Mouse (Mus musculus): ENCODE measurements around the gene Kat7. TPM values are rescaled to one million over a fixed set of nuclear protein-coding genes. Genes with fewer than 3 reads are reported as not detected.

Kat7 gene
- total and polyA plus RNA-seq, 3 experiments: 19.8 to 28.6 (median 25.9) TPM

DNA sequence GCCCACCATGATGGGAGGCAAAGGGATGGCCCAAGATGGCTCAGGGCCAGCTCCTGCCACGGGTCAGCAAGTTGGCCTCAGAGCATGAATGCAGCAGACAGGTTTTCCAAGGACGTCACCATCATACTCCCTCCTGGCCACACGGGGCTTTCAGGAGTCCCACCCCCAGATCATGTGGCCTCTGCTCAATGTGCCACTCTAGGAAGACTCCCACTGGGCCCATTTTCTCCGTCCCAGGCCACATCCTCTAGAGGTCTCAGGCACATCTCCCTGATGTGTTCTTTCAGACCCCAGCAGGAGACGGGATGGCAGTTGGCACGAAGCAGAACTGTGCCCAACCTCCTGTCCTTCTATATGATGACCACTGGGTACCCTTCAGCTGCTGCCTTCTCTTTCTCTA, 67.4 kb downstream of the Kat7 start:
- Histone ChIP-seq H3K4me3 (no peak overlapping the region), H3K36me3 (ENCODE audit: control insufficient read depth, insufficient read depth, low read length) (no peaks in the 10 kb centered on the region), H3K9ac (ENCODE audit: low read depth, low read length) (no peak overlapping the region), H3K79me2 (replicated peaks; ENCODE audit: control insufficient read depth, insufficient read depth, low read length) (no peaks in the 10 kb centered on the region), H3K27me3 (ENCODE audit: control insufficient read depth, insufficient read depth, low read length) (no peaks in the 10 kb centered on the region), H3K27ac (no peak overlapping the region), H3K4me1 (ENCODE audit: control insufficient read depth, insufficient read depth, low read length) (no peaks in the 10 kb centered on the region)
- 67% methylated on average over 6 of the region's 6 CpGs for WGBS
- TF ChIP-seq POLR2A (IDR thresholded peaks at IDR 0.05; ENCODE audit: insufficient read depth, low read depth, low read length) (no peak), CTCF (IDR thresholded peaks at IDR 0.05) (no peak), EP300 (IDR thresholded peaks at IDR 0.05; ENCODE audit: insufficient read depth, low read depth, low read length) (no peak)
- intact Hi-C loops (cut with DNase I): no loop called here
- no peak for DNase-seq

DNA sequence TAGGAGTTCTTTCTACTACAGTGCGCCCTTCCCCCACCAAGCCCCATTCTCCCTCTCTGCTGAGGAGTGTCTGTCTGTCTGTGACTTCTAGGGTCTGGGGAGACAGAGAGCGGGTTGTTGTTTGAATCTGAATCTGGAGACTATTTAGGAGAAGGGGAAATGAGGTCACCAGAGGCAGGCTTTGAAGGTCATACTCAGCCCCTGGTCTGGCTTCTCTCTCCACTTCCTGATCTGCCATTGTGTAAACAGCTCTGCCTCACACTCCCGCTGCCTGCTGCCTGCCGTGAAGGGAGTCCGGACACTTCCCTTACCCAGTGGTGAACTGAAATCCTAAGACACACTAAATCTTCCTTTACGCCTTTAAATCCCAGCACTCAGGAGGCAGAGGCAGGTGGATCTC, 71.6 kb downstream of the Kat7 start:
- no peaks in the 10 kb centered on the region for H3K79me2 ChIP-seq (replicated peaks; ENCODE audit: control insufficient read depth, insufficient read depth, low read length)
- intact Hi-C loops (cut with DNase I): no loop called here

DNA sequence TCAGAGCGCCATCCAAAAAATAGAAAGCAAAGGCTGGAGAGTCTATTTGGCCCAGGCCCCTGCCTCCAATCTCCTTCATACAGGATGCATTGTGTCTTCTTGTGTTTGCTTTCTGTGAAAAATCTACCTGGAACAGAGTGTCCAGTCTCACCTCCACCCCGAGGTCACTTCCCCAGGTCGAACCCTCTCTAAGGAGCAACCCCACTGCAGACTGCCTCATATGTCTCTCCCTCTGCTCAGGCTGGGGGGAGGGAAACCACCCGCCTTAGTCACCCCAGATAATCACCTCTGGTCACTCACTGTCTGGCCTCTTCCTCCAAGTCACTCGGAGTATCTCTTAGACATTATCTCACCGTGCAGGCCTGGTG, 77.7 kb downstream of the Kat7 start:
- no peak for DNase-seq

More for the DNA sequence above, 71.6 kb downstream of the Kat7 start:
- DNase-seq: no peak
- WGBS: 51% methylated on average over 6 of the region's 6 CpGs
- TF ChIP-seq CTCF (IDR thresholded peaks at IDR 0.05) (no peak), POLR2A (IDR thresholded peaks at IDR 0.05; ENCODE audit: insufficient read depth, low read depth, low read length) (no peak), EP300 (IDR thresholded peaks at IDR 0.05; ENCODE audit: insufficient read depth, low read depth, low read length) (no peak)
- H3K27me3 ChIP-seq (ENCODE audit: control insufficient read depth, insufficient read depth, low read length): no peaks in the 10 kb centered on the region
- H3K4me3 ChIP-seq: no peak overlapping the region
- no peaks in the 10 kb centered on the region for H3K36me3 ChIP-seq (ENCODE audit: control insufficient read depth, insufficient read depth, low read length)
- H3K4me1 ChIP-seq (ENCODE audit: control insufficient read depth, insufficient read depth, low read length): no peaks in the 10 kb centered on the region
- H3K27ac ChIP-seq: no peak overlapping the region
- no peak overlapping the region for H3K9ac ChIP-seq (ENCODE audit: low read depth, low read length)

DNA sequence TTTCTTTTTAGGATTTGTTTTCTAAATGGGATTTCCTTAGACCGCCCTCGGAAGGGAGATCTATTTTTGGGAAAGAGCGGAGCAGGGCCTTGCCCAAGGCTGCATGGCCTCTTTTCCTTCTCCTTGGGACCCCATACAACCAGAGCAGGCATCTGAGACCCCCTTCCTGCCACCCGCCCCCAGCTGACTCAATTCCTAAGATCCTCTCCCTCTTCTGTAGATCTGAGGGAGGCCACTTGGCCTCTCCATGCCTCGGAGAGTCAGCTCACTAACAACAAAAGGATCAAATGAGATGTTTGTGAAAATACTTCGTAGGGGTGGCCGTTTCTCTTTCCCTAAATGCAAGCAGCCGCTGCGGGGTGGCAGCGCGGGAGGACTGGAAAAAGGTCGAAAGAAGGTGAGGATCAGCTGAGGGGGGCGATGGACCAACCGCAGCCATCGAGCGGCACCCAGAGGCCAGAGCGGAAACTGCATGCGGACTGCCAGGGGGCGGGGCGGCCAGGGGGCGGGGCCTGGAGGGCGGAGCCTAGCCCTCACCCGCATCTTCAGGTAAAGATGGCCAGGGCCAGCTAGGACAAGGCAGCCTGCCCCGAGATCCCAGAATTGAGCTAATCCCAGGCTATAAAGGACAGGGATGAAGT, 78.2 kb downstream of the Kat7 start:
- H3K4me1 ChIP-seq (ENCODE audit: control insufficient read depth, insufficient read depth, low read length): no peaks in the 10 kb centered on the region
- intact Hi-C loops (cut with DNase I): loop anchor here (1.0 kb wide), 1 partner anchor 115 kb away; no protein-coding TSS in a partner anchor
- peak; percentile 49 to 82 for DNase-seq
- H3K79me2 ChIP-seq (replicated peaks; ENCODE audit: control insufficient read depth, insufficient read depth, low read length): no peaks in the 10 kb centered on the region
- H3K27ac ChIP-seq: no peak overlapping the region
- TF ChIP-seq CTCF (IDR thresholded peaks at IDR 0.05) (peak; percentile 81), POLR2A (IDR thresholded peaks at IDR 0.05; ENCODE audit: insufficient read depth, low read depth, low read length) (no peak)
- no peaks in the 10 kb centered on the region for H3K27me3 ChIP-seq (ENCODE audit: control insufficient read depth, insufficient read depth, low read length)
- 15% methylated on average over 24 of the region's 24 CpGs for WGBS
- H3K36me3 ChIP-seq (ENCODE audit: control insufficient read depth, insufficient read depth, low read length): no peaks in the 10 kb centered on the region
- no peak overlapping the region for H3K4me3 ChIP-seq
- H3K9ac ChIP-seq (ENCODE audit: low read depth, low read length): no peak overlapping the region

More for the DNA sequence above, 77.7 kb downstream of the Kat7 start:
- Histone ChIP-seq H3K4me3 (no peak overlapping the region), H3K27me3 (ENCODE audit: control insufficient read depth, insufficient read depth, low read length) (no peaks in the 10 kb centered on the region), H3K36me3 (ENCODE audit: control insufficient read depth, insufficient read depth, low read length) (no peaks in the 10 kb centered on the region), H3K4me1 (ENCODE audit: control insufficient read depth, insufficient read depth, low read length) (no peaks in the 10 kb centered on the region), H3K27ac (no peak overlapping the region), H3K79me2 (replicated peaks; ENCODE audit: control insufficient read depth, insufficient read depth, low read length) (no peaks in the 10 kb centered on the region), H3K9ac (ENCODE audit: low read depth, low read length) (no peak overlapping the region)
- WGBS: 30% methylated on average over 6 of the region's 6 CpGs
- intact Hi-C loops (cut with DNase I): loop anchor here (1.0 kb wide), 1 partner anchor 115 kb away; no protein-coding TSS in a partner anchor
- TF ChIP-seq EP300 (IDR thresholded peaks at IDR 0.05; ENCODE audit: insufficient read depth, low read depth, low read length): no peak
- no peak for TF ChIP-seq POLR2A (IDR thresholded peaks at IDR 0.05; ENCODE audit: insufficient read depth, low read depth, low read length)
- TF ChIP-seq CTCF (IDR thresholded peaks at IDR 0.05): no peak; the same call in 1 of the 2 replicates

DNA sequence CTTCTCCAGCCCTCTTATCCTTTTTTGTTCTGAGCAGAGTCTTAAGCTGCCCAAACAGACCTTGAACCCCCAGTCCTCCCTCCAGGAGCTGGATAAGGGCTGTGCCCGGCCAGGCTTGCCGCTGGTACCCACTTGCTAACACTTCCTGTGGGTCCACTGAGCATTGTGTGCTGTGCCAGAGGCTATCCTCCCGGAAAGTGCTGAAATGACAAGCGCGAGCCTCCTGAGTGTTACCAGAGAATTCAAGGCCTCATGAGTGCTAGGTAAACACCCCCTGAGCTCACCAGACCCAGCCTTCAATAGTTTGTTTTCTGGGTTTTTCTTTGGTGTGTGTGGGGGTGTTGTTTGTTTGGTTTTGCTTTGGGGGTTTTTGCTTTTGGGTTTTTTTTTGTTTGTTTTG, 82.6 kb downstream of the Kat7 start:
- peaks cover 2% of the 10 kb centered on the region for H3K4me1 ChIP-seq (ENCODE audit: control insufficient read depth, insufficient read depth, low read length)
- no peak overlapping the region for H3K9ac ChIP-seq (ENCODE audit: low read depth, low read length)
- no peak for DNase-seq
- H3K4me3 ChIP-seq: no peak overlapping the region
- H3K79me2 ChIP-seq (replicated peaks; ENCODE audit: control insufficient read depth, insufficient read depth, low read length): no peaks in the 10 kb centered on the region
- TF ChIP-seq EP300 (IDR thresholded peaks at IDR 0.05; ENCODE audit: insufficient read depth, low read depth, low read length) (no peak), CTCF (IDR thresholded peaks at IDR 0.05) (no peak), POLR2A (IDR thresholded peaks at IDR 0.05; ENCODE audit: insufficient read depth, low read depth, low read length) (no peak)
- no peak overlapping the region for H3K27ac ChIP-seq
- intact Hi-C loops (cut with DNase I): no loop called here
- H3K27me3 ChIP-seq (ENCODE audit: control insufficient read depth, insufficient read depth, low read length): peaks cover 10% of the 10 kb centered on the region
- H3K36me3 ChIP-seq (ENCODE audit: control insufficient read depth, insufficient read depth, low read length): no peaks in the 10 kb centered on the region
- WGBS: 58% methylated on average over 5 of the region's 5 CpGs

DNA sequence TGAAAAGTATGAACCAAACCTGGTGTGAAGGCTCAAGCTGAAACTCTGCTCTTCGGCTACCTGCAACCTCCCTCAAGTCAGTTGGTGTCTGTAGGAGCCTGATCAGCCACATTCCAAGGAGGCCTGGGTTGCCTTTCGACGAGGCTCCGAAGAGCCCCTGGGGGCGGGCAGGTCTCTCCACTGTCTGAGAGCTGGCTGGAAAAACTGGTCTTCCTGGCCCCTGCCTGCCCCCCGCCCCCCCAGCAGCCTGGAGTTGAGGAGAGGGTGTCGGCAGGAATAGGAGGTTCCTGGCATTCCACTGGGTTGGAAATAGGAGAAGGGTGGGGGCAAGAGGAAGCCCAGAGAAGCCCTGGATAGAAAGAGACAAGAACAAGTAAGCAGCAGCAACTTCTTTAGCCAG, 84.6 kb downstream of the Kat7 start:
- Histone ChIP-seq H3K4me3 (no peak overlapping the region), H3K9ac (ENCODE audit: low read depth, low read length) (no peak overlapping the region), H3K27me3 (ENCODE audit: control insufficient read depth, insufficient read depth, low read length) (peaks cover 11% of the 10 kb centered on the region), H3K79me2 (replicated peaks; ENCODE audit: control insufficient read depth, insufficient read depth, low read length) (no peaks in the 10 kb centered on the region), H3K36me3 (ENCODE audit: control insufficient read depth, insufficient read depth, low read length) (no peaks in the 10 kb centered on the region), H3K4me1 (ENCODE audit: control insufficient read depth, insufficient read depth, low read length) (peaks cover 2% of the 10 kb centered on the region), H3K27ac (no peak overlapping the region)
- no peak for TF ChIP-seq POLR2A (IDR thresholded peaks at IDR 0.05; ENCODE audit: insufficient read depth, low read depth, low read length)
- no peak for TF ChIP-seq CTCF (IDR thresholded peaks at IDR 0.05)
- TF ChIP-seq EP300 (IDR thresholded peaks at IDR 0.05; ENCODE audit: insufficient read depth, low read depth, low read length): no peak
- 30% methylated on average over 7 of the region's 7 CpGs for WGBS
- intact Hi-C loops (cut with DNase I): no loop called here
- DNase-seq: no peak

Other genes starting within 250 kb of the Kat7 start
- gene Itga3, start 233.4 kb downstream of the Kat7 start, total RNA-seq (2021): 10 to 100 TPM; 10.4 to 10.6 TPM
- gene Itga3, start 233.4 kb downstream of the Kat7 start, polyA plus RNA-seq (2012; rRNA removed): 11.4 and 13.8 TPM in 2 replicates
- gene Dlx3, start 190.1 kb downstream of the Kat7 start, total RNA-seq (2021): not detected
- gene Dlx3, start 190.1 kb downstream of the Kat7 start, polyA plus RNA-seq (2012; rRNA removed): not detected in 2 replicates
- gene Dlx4, start 164.0 kb downstream of the Kat7 start, total RNA-seq (2021): not detected
- gene Dlx4, start 164.0 kb downstream of the Kat7 start, polyA plus RNA-seq (2012; rRNA removed): 0.04 TPM in 1 of 2 replicates, not detected in the other
- not detected for gene Tac4, start 48.7 kb downstream of the Kat7 start, total RNA-seq (2021)
- gene Tac4, start 48.7 kb downstream of the Kat7 start, polyA plus RNA-seq (2012; rRNA removed): 0.12 TPM in 1 of 2 replicates, not detected in the other
- gene Fam117a, start 26.8 kb upstream of the Kat7 start, total RNA-seq (2021): 1 to 10 TPM; 8.6 to 10.0 TPM
- 9.1 and 19.0 TPM in 2 replicates for gene Fam117a, start 26.8 kb upstream of the Kat7 start, polyA plus RNA-seq (2012; rRNA removed)
- gene Slc35b1, start 74.4 kb upstream of the Kat7 start, total RNA-seq (2021): 10 to 100 TPM; 34.2 to 41.3 TPM
- 47.2 and 74.2 TPM in 2 replicates for gene Slc35b1, start 74.4 kb upstream of the Kat7 start, polyA plus RNA-seq (2012; rRNA removed)
- gene Spop, start 103.8 kb upstream of the Kat7 start, total RNA-seq (2021): 100 to 1,000 TPM; 155 to 170 TPM
- gene Spop, start 103.8 kb upstream of the Kat7 start, polyA plus RNA-seq (2012; rRNA removed): 69.3 and 112 TPM in 2 replicates
- gene Nxph3, start 204.3 kb upstream of the Kat7 start, total RNA-seq (2021): under 1 TPM; 0.55 to 0.73 TPM
- gene Nxph3, start 204.3 kb upstream of the Kat7 start, polyA plus RNA-seq (2012; rRNA removed): 0.57 and 0.76 TPM in 2 replicates

All from heart, adult 2 months (tissue).